Mouse (Mus musculus) heart, postnatal 25 days (tissue): ENCODE measurements around the gene Katnal1. TPM values are rescaled to one million over a fixed set of nuclear protein-coding genes. Genes with fewer than 3 reads are reported as not detected.

Source experiments
- DNase-seq: peaks from one replicate; pipeline ENCODE4 v3.0.0; 2022; ENCODE audit warnings: low spot score
- intact Hi-C: fragments of 180-260 bp; cut with DNase I; formaldehyde crosslinking; loops from one replicate; pipeline ENCODE4 v1.15.1; 2025
- total RNA-seq, 2 experiments: library from RNA; stranded (reverse); gene quantifications; 2 replicates each; pipeline ENCODE4 v1.2.3; 2021

Gene Katnal1
- total RNA-seq, 2 experiments from 2014 or later: 9.2 to 9.9 TPM

DNA sequence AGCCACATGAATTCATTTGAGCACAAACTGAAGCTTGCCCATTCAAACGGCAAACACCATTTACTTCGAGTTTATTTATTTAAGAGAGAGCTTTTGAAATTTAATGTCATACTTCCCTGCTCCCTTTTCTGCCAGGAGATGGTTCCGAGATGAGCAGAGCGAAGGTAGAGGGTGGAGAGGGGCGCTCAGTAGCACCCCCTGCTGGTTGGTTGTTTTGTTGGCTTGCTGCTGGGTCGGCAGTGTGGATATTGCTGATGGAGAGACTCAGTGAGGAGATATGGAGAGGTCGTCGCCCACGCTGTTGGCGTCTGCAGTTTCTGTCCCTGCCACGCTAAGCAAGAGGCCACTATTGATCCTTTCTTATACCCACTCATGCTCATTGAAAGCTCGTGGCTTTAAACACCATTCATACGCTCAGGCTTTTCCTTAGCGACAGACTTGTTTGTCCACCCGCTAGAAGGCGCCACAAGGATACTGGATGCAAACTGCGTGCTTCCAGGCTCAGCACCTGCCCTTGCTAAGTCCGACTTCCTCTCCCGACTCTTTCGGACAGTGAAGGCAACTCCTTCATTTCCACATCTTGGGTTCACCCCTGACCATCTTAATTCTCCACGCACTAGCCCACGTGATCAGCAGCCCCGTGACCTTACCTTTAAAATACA is 97.4 kb downstream of the Katnal1 start:
- DNase-seq: no peak
- intact Hi-C loops: loop anchor here (2.0 kb wide), 1 partner anchor 19 kb away; no protein-coding TSS in a partner anchor

DNA sequence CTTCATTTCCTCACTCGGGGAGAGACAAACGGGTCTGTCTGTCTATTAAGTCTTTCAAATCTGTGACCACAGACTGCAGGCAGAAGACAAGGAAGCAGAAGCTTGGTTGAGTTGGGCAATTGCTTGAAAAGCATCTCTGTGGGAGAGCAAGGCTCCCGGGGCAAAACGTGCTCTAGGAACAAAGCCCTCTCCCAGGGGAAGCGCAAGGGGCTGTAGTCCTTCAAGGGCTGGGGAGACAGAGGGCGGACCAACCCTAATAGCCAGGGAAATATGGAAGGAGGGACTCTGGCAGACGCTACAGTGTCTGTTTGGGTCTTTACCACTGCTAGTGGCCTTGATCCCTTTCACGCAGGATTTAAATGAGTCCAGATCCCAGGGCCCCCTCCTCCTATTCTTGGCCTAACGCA is 98.0 kb downstream of the Katnal1 start:
- DNase-seq: no peak
- intact Hi-C loops: loop anchor here (2.0 kb wide), 1 partner anchor 18 kb away; no protein-coding TSS in a partner anchor

DNA sequence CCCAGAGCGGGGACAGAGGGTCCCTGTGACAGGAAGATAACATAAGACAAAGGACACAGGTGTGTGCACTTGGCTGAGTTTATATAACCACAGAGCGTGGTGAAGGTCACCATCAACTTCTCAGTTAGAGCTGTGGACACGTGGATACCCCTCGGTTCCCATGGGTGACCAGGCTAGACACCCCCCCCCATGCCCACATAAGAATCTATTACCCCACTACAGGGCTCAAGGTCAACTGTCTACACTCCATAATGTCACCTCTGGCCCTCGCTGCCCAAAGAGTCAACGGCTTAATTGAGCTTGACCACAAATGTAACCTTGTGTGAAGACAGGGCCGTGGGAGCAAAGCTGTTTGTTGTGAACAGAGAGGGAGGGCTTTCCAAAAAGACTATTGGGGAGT is 103.4 kb downstream of the Katnal1 start:
- DNase-seq: no peak
- intact Hi-C loops: no loop called here

DNA sequence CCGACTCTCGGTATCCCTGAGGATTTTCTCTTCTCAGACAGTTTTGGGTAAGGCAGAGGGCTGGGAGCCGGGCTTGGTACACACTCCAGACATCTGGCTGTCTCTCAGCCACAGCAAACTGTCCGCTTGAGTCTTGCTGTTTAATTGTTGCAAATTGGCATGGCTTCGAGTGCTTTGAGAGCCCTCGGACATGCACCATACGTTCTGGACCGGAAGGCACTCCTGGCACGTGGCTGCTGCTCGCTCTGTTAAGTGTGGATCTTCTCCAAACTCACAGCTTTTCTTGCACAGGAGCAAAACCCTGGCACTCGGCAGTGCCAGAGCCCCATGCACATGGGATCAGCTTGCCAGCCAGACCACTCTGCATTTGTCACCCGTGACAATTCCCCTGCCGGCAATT is 106.3 kb downstream of the Katnal1 start:
- DNase-seq: no peak
- intact Hi-C loops: no loop called here

Other genes starting within 250 kb of the Katnal1 start
- 1 to 10 TPM; 5.8 to 6.2 TPM for gene Gm42791, start 65.8 kb upstream of the Katnal1 start, total RNA-seq